Mouse (Mus musculus) intestine, postnatal 0 days (tissue): ENCODE data around the gene Cyp4v3. TPM values are rescaled to one million over a fixed set of nuclear protein-coding genes. Genes with fewer than 3 reads are reported as not detected.

Experiments used
- ATAC-seq: fragments of 200-750 bp; cut with Nextera tagmentation; 2 replicates; pipeline ENCODE4 v1.8.0; 2017; ENCODE audit warnings: mild to moderate bottlenecking, moderate TSS enrichment, moderate library complexity
- H3K27ac ChIP-seq: fragments of 300-500 bp; sonication (generic); 2 replicates; pipeline ENCODE4 v1.5.1; 2014; ENCODE audit warnings: mild to moderate bottlenecking, low read depth, low read length, moderate library complexity
- H3K27me3 ChIP-seq: fragments of 300-500 bp; sonication (generic); replicated peaks from 2 replicates; pipeline ENCODE4 v1.6.1; 2014; ENCODE audit warnings: low read length, mixed read lengths; ENCODE audit not compliant: control insufficient read depth, insufficient read depth
- H3K36me3 ChIP-seq: fragments of 300-500 bp; sonication (generic); 2 replicates; pipeline ENCODE4 v1.6.1; 2014; ENCODE audit warnings: mild to moderate bottlenecking, moderate library complexity; ENCODE audit not compliant: control insufficient read depth, insufficient read depth
- H3K4me1 ChIP-seq: fragments of 300-500 bp; sonication (generic); replicated peaks from 2 replicates; pipeline ENCODE4 v1.6.1; 2014; ENCODE audit warnings: antibody characterized with exemption, low read length, mixed read lengths; ENCODE audit not compliant: control insufficient read depth, insufficient read depth
- H3K4me2 ChIP-seq: fragments of 300-500 bp; sonication (generic); replicated peaks from 2 replicates; pipeline ENCODE4 v1.6.1; 2014; ENCODE audit warnings: low read depth, mild to moderate bottlenecking, moderate library complexity
- H3K4me3 ChIP-seq: fragments of 300-500 bp; sonication (generic); 2 replicates; pipeline ENCODE4 v1.5.1; 2014; ENCODE audit warnings: low read depth, low read length
- H3K9ac ChIP-seq: fragments of 300-500 bp; sonication (generic); 2 replicates; pipeline ENCODE4 v1.6.1; 2014; ENCODE audit warnings: mild to moderate bottlenecking, low read depth, low read length
- H3K9me3 ChIP-seq: fragments of 300-500 bp; sonication (generic); 2 replicates; pipeline ENCODE4 v1.6.1; 2016; ENCODE audit warnings: mixed run types; ENCODE audit not compliant: control insufficient read depth
- CTCF ChIP-seq: sonication (generic); IDR thresholded peaks from 2 replicates; pipeline ENCODE4 v1.5.1; 2016; ENCODE audit warnings: low read depth, mild to moderate bottlenecking, control low read depth, antibody characterized with exemption, moderate library complexity
- WGBS: fragments of 180-500 bp; shearing (Covaris S2); extraction: QIAGEN DNeasy Blood & Tissue Kit; methylation state at CpG from one replicate; pipeline ENCODE4 v1.1.7; 2014; 5-methylcytosine and 5-hydroxymethylcytosine counted together
- polyA plus RNA-seq: library from polyadenylated mRNA; unstranded; fragments of >200 nt; fragmentation: Nextera tagmentation; extraction: Ambion mirVana; gene quantifications from 2 replicates; pipeline ENCODE4 v1.2.1, GENCODE M21; 2015

The Cyp4v3 gene
- polyA plus RNA-seq, 1 experiment from 2014 or later: 2.2 TPM

DNA sequence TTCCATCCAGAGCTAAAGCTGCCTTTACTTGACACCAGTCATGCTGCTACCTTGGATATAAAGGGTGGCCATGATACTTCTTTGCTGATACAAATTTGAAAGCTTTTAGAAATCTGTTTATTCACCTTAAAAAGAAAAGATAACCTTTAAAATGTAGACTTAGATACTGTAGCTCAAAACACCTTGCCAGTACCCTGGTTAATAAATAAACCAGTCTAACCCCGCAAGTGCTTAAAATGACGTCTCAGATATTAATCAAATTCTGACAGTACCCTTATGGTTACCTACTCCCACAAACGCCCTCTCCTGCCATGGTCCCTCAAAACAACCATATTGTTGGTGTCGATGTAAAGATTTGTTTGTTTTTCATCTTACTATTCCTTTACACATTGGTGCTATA lies 8.9 kb downstream of the Cyp4v3 start:
- H3K9me3 ChIP-seq: no peaks in the 10 kb centered on the region
- H3K4me3 ChIP-seq: no peak overlapping the region
- H3K4me2 ChIP-seq: no peak overlapping the region
- H3K27me3 ChIP-seq: 0 out of 2 replicates have a peak, but pooled peaks cover 5% of the 10 kb centered on the region
- 56% methylated on average over 4 of the region's 4 CpGs for WGBS
- H3K9ac ChIP-seq: no peak overlapping the region
- ATAC-seq: no peak
- H3K36me3 ChIP-seq: no peaks in the 10 kb centered on the region
- TF ChIP-seq CTCF: no peak
- H3K27ac ChIP-seq: no peak overlapping the region
- H3K4me1 ChIP-seq: no peaks in the 10 kb centered on the region

DNA sequence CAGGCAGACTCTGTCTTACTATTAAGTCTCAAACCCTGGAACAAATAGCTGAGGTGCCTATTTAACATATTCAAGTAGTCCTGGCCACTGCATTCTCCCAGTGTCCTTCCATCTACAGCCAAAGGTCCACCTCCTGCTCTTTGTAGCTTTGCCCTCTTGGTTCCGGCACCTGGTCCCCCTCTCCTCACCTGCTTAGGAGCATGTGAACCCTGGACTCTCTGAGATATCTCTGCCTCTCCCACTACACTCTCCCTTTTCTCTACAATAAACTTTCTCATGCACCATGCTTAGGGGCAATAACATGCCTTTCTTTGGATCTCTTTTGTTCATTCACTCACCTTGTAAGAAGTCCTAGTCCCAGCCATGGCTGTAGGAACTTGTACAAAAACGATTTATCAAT lies 11.7 kb downstream of the Cyp4v3 start:
- Histone ChIP-seq H3K36me3 (no peaks in the 10 kb centered on the region), H3K4me3 (no peak overlapping the region), H3K4me2 (no peak overlapping the region), H3K27me3 (0 out of 2 replicates have a peak, but pooled peaks cover 5% of the 10 kb centered on the region), H3K9ac (no peak overlapping the region), H3K4me1 (no peaks in the 10 kb centered on the region), H3K9me3 (no peaks in the 10 kb centered on the region), H3K27ac (no peak overlapping the region)
- no peak for TF ChIP-seq CTCF
- 0 out of 2 replicates have a peak, but pooled peaks have one; percentile 38 for ATAC-seq
- WGBS: 49% methylated on average over 2 of the region's 2 CpGs

DNA sequence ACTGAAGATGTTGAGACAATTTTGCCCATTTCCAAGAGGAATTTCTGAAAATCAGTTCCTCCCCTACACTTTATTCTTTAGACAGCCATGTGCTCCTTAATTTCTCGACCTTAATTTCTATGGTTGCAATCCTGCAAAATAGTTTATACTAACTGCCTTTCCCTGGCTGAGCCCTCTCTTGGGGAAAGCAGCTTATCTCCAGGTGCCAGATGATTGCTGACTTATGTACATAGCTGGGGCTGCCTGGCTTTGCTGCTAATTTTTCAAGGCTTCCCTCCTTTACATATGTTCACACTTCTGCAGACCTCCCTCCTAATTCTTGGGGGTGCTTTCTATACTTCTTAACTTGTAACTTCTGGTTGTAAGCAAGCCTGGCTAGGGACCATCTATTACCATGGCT lies 12.1 kb downstream of the Cyp4v3 start:
- Histone ChIP-seq H3K4me3 (no peak overlapping the region), H3K27me3 (0 out of 2 replicates have a peak, but pooled peaks cover 5% of the 10 kb centered on the region), H3K4me2 (no peak overlapping the region), H3K9me3 (no peaks in the 10 kb centered on the region), H3K36me3 (no peaks in the 10 kb centered on the region), H3K27ac (no peak overlapping the region), H3K4me1 (no peaks in the 10 kb centered on the region), H3K9ac (no peak overlapping the region)
- no peak for ATAC-seq
- no peak for TF ChIP-seq CTCF
- 39% methylated on average over 1 of the region's 1 CpGs for WGBS

DNA sequence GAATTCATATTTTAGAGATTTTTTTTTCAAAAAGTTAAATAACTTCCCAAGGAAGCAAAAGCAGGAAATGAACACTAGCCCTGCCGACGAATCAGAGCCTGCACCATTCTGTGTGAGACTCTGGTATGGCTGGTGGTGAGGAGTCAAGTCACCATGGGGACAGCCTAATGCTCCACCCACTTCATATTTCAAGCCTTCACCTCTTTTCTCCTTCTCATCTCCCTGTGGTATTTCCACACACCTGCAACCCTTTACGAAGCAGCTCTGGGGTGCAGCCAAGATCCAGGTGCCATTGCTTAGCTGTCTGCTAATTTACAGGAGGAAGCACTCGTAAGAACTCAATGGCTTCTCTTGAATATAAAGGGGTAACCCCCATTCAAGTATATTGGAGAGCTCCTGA lies 22.0 kb downstream of the Cyp4v3 start:
- H3K4me2 ChIP-seq: no peak overlapping the region
- no peak overlapping the region for H3K9ac ChIP-seq
- no peak for TF ChIP-seq CTCF
- WGBS: 88% methylated on average over 4 of the region's 4 CpGs
- H3K4me1 ChIP-seq: no peaks in the 10 kb centered on the region
- H3K36me3 ChIP-seq: no peaks in the 10 kb centered on the region
- H3K27me3 ChIP-seq: no peaks in the 10 kb centered on the region
- H3K9me3 ChIP-seq: no peaks in the 10 kb centered on the region
- ATAC-seq: no peak
- H3K4me3 ChIP-seq: no peak overlapping the region
- no peak overlapping the region for H3K27ac ChIP-seq

DNA sequence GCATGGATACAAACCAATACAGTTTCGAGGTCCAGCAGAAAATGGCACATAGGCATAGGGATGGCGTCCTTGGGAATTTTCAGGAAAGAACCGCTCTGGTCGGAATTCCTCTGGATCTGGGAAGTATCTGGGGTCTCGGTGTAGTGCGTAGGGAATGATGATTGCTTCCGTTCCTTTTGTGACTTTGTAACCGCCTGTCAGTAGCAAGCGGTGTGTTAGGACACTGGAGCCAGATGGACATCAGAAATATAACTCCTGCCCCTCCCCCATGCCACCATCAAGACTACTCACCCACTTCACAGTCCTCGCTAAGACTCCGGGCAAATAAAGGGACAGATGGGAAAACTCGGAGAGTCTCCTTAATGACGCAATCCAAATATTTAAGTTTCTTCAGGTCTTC lies 24.6 kb downstream of the Cyp4v3 start, which contains the start of gene Gm45753:
Gene Gm45753 (minus strand): TSS at position 101 of the 400 bp plus-strand sequence.
- H3K36me3 ChIP-seq: no peaks in the 10 kb centered on the region
- H3K27ac ChIP-seq: no peak within 1 kb of the TSS
- ATAC-seq: no peak
- H3K9ac ChIP-seq: no peak within 1 kb of the TSS
- no peaks in the 10 kb centered on the region for H3K9me3 ChIP-seq
- no peak within 1 kb of the TSS for H3K4me3 ChIP-seq
- no peaks in the 10 kb centered on the region for H3K27me3 ChIP-seq
- no peak within 1 kb of the TSS for H3K4me2 ChIP-seq
- WGBS: 81% methylated on average over 13 of the region's 13 CpGs
- no peak for TF ChIP-seq CTCF
- H3K4me1 ChIP-seq: no peaks in the 10 kb centered on the region

DNA sequence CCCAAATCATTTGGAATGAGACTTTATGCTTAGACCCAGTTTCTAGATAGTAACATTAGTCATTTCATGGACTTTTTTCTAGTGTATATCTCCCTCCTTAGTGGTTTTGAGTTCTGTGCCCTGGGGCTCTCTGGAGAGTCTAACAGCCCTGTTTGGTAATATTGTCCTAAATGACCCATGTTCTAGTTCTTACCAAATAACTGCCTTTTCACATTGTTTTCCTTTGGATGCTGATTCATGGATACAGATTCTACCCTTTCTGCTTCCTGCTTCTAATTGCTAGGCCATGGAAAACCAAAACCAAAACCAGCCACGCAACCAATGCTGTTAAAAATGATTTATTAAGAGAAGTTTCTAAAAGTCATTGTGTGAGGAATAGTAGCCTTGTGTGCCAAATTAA lies 27.5 kb downstream of the Cyp4v3 start:
- Histone ChIP-seq H3K4me3 (no peak overlapping the region), H3K4me2 (no peak overlapping the region), H3K9ac (no peak overlapping the region), H3K9me3 (no peaks in the 10 kb centered on the region), H3K27me3 (no peaks in the 10 kb centered on the region), H3K36me3 (no peaks in the 10 kb centered on the region), H3K27ac (no peak overlapping the region), H3K4me1 (no peaks in the 10 kb centered on the region)
- TF ChIP-seq CTCF: no peak
- no peak for ATAC-seq
- WGBS: 87% methylated on average over 1 of the region's 1 CpGs

DNA sequence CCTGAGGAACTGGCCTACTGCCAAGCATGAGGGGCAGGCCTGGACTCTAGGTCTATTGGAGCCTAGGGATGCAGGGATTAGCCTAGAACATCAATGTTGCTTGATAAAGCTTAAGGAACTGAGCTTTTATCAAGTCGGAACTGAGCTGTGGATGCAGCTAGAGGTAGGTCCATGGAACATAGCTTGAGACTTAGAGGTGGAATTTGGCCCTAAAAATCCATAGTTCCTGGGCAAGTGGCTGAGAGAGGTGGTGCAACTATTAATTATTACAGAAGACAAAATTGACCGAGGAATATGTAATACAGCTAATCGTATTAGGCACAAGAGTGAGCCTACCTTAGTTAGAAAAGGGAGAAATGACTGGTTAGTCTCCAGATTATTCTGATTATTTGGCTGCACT lies 28.7 kb downstream of the Cyp4v3 start:
- H3K36me3 ChIP-seq: no peaks in the 10 kb centered on the region
- 88% methylated on average over 3 of the region's 3 CpGs for WGBS

More for the DNA sequence above, 28.7 kb downstream of the Cyp4v3 start:
- TF ChIP-seq CTCF: no peak
- Histone ChIP-seq H3K4me1 (no peaks in the 10 kb centered on the region), H3K9ac (no peak overlapping the region), H3K4me3 (no peak overlapping the region), H3K9me3 (no peaks in the 10 kb centered on the region), H3K27me3 (no peaks in the 10 kb centered on the region), H3K4me2 (no peak overlapping the region), H3K27ac (no peak overlapping the region)
- ATAC-seq: no peak
